ENCODE assay signal across 8 mouse cellular contexts in genomic region chr9:55327234-55327615, GRCm38 (mm10). TPM values are rescaled to one million over a fixed set of nuclear protein-coding genes. Genes with fewer than 3 reads are reported as not detected.
A peak's percentile ranks its signal among the peaks of the same experiment; 100 is the strongest.
DNase-seq lines count a peak whose midpoint lies in the region; ATAC-seq and TF ChIP-seq lines count a peak whose summit lies in the region.

No protein-coding gene starts in this region.

- no peak for ATAC-seq in kidney, postnatal 0 days (replicated peaks; ENCODE audit: low FRiP score, low read depth)
- no peak for ATAC-seq in G1E (ENCODE audit: extremely low read depth, insufficient number of reproducible peaks, low FRiP score, poor library complexity, severe bottlenecking)
- 0 out of 2 replicates have a peak, but pooled peaks have one; percentile 7 for ATAC-seq in hindbrain, embryonic 16.5 days
- ATAC-seq in midbrain, embryonic 11.5 days (ENCODE audit: low FRiP score): peak; percentile 45

- no peaks in the 10 kb centered on the region for H3K4me1 ChIP-seq in kidney, postnatal 0 days (replicated peaks; ENCODE audit: insufficient read depth, low read length)
- peaks cover 7% of the 10 kb centered on the region; the same call in 1 of the 2 replicates for H3K4me1 ChIP-seq in G1E (ENCODE audit: insufficient read depth, low read depth, low read length)
- peaks cover 11% of the 10 kb centered on the region for H3K4me1 ChIP-seq in hindbrain, embryonic 16.5 days (ENCODE audit: control insufficient read depth, insufficient read depth, low read depth, low read length)
- H3K4me1 ChIP-seq in midbrain, embryonic 11.5 days (ENCODE audit: control insufficient read depth, insufficient read depth, low read length): peaks cover 4% of the 10 kb centered on the region; the same call in 1 of the 2 replicates

- peak overlapping the region; percentile 54 for H3K9ac ChIP-seq in kidney, postnatal 0 days (ENCODE audit: low read depth, low read length)
- H3K9ac ChIP-seq in hindbrain, embryonic 16.5 days (ENCODE audit: low read depth, low read length): peak overlapping the region; percentile 90
- H3K9ac ChIP-seq in midbrain, embryonic 11.5 days (ENCODE audit: low read length): peak overlapping the region; percentile 72

- no peak overlapping the region for H3K27ac ChIP-seq in kidney, postnatal 0 days
- peak overlapping the region; percentile 72 for H3K27ac ChIP-seq in hindbrain, embryonic 16.5 days (ENCODE audit: low read depth, low read length)
- H3K27ac ChIP-seq in midbrain, embryonic 11.5 days (ENCODE audit: low read depth, low read length): no peak overlapping the region

- H3K9me3 ChIP-seq in kidney, postnatal 0 days (replicated peaks; ENCODE audit: low read length): no peaks in the 10 kb centered on the region
- H3K9me3 ChIP-seq in G1E (replicated peaks): no peaks in the 10 kb centered on the region
- no peaks in the 10 kb centered on the region for H3K9me3 ChIP-seq in hindbrain, embryonic 16.5 days (ENCODE audit: control insufficient read depth, low read length)
- no peaks in the 10 kb centered on the region for H3K9me3 ChIP-seq in midbrain, embryonic 11.5 days (ENCODE audit: control insufficient read depth, low read length)

- peak overlapping the region; percentile 68 for H3K4me3 ChIP-seq in kidney, postnatal 0 days (replicated peaks; ENCODE audit: low read depth, low read length)
- H3K4me3 ChIP-seq in G1E (ENCODE audit: low read depth, low read length): peak overlapping the region; percentile 62; the same call in 1 of the 2 replicates
- peak overlapping the region; percentile 85 for H3K4me3 ChIP-seq in hindbrain, embryonic 16.5 days (ENCODE audit: low read length)
- H3K4me3 ChIP-seq in midbrain, embryonic 11.5 days (ENCODE audit: low read depth, low read length): peak overlapping the region; percentile 55

- H3K4me2 ChIP-seq in kidney, postnatal 0 days (ENCODE audit: low read length): peak overlapping the region; percentile 94
- peak overlapping the region; percentile 84 for H3K4me2 ChIP-seq in hindbrain, embryonic 16.5 days (ENCODE audit: low read length)
- peak overlapping the region; percentile 74 for H3K4me2 ChIP-seq in midbrain, embryonic 11.5 days

- peak; percentile 8 for DNase-seq in kidney, postnatal 0 days (ENCODE audit: low spot score)
- no peak for DNase-seq in kidney, adult 9 months
- no peak for DNase-seq in G1E (ENCODE audit: low spot score)
- peak; percentile 42 for DNase-seq in embryo, embryonic 9.5 days (ENCODE audit: extremely low spot score)
- DNase-seq in midbrain, embryonic 11.5 days (ENCODE audit: low spot score, missing footprints): peak; percentile 97
- DNase-seq in thymus, postnatal 0 days (ENCODE audit: low spot score): peak; percentile 14
- no peak for DNase-seq in kidney, postnatal 36 days

- peaks cover 41% of the 10 kb centered on the region for H3K27me3 ChIP-seq in kidney, postnatal 0 days (ENCODE audit: insufficient read depth, low read length)
- H3K27me3 ChIP-seq in G1E (ENCODE audit: insufficient read depth, low read length): peaks cover 36% of the 10 kb centered on the region
- 0 out of 2 replicates have a peak, but pooled peaks cover 2% of the 10 kb centered on the region for H3K27me3 ChIP-seq in hindbrain, embryonic 16.5 days (replicated peaks; ENCODE audit: control insufficient read depth, insufficient read depth, low read length)
- peaks cover 15% of the 10 kb centered on the region for H3K27me3 ChIP-seq in midbrain, embryonic 11.5 days (ENCODE audit: control insufficient read depth, insufficient read depth, low read length)

- WGBS in kidney, postnatal 0 days: under 1% methylated on average over 13 of the region's 13 CpGs
- under 1% methylated on average over 13 of the region's 13 CpGs for WGBS in hindbrain, embryonic 16.5 days
- under 1% methylated on average over 13 of the region's 13 CpGs for WGBS in midbrain, embryonic 11.5 days

- H3K36me3 ChIP-seq in kidney, postnatal 0 days (ENCODE audit: insufficient read depth, low read length): no peaks in the 10 kb centered on the region
- H3K36me3 ChIP-seq in G1E (replicated peaks): no peaks in the 10 kb centered on the region
- H3K36me3 ChIP-seq in hindbrain, embryonic 16.5 days (ENCODE audit: control insufficient read depth, insufficient read depth, low read length): no peaks in the 10 kb centered on the region
- H3K36me3 ChIP-seq in midbrain, embryonic 11.5 days (ENCODE audit: control insufficient read depth, insufficient read depth, low read length): no peaks in the 10 kb centered on the region

- no peak for TF ChIP-seq CTCF in kidney, postnatal 0 days (IDR thresholded peaks at IDR 0.05; ENCODE audit: low read depth)
- TF ChIP-seq CTCF in G1E (IDR thresholded peaks at IDR 0.05; ENCODE audit: low read depth, low read length): no peak

RNA-seq across cellular contexts. Expression of gene Tmem266, which starts 0.5 kb away (rescaled TPM):
- 0.25 and 0.33 TPM in 2 replicates for polyA plus RNA-seq in kidney, postnatal 0 days (2015; fragmentation: Nextera tagmentation; extraction: Ambion mirVana)
- total RNA-seq in G1E (2014; fragmentation: Nextera tagmentation): not detected in 2 replicates
- total RNA-seq in G1E (2017): 0.05 and 0.12 TPM in 2 replicates
- polyA plus RNA-seq in G1E (2012): 0.02 TPM in 1 of 2 replicates, not detected in the other
- polyA plus RNA-seq in hindbrain, embryonic 16.5 days (2015; fragmentation: Nextera tagmentation; extraction: Ambion mirVana): 6.0 and 6.5 TPM in 2 replicates
- 0.48 and 0.57 TPM in 2 replicates for polyA plus RNA-seq in midbrain, embryonic 11.5 days (2014; fragmentation: Nextera tagmentation; extraction: Ambion mirVana)
- 0.13 TPM in 1 of 2 replicates, not detected in the other for polyA plus RNA-seq in thymus, postnatal 0 days (2015; fragmentation: Nextera tagmentation; extraction: Ambion mirVana)

RNA-seq across cellular contexts. Expression of gene Nrg4, which starts 0.6 kb away (rescaled TPM):
- polyA plus RNA-seq in kidney, postnatal 0 days (2015; fragmentation: Nextera tagmentation; extraction: Ambion mirVana): 0.39 and 0.65 TPM in 2 replicates
- total RNA-seq in G1E (2014; fragmentation: Nextera tagmentation): not detected in 2 replicates
- 0.06 and 0.22 TPM in 2 replicates for total RNA-seq in G1E (2017)
- not detected in 2 replicates for polyA plus RNA-seq in G1E (2012)
- polyA plus RNA-seq in hindbrain, embryonic 16.5 days (2015; fragmentation: Nextera tagmentation; extraction: Ambion mirVana): 1.6 and 1.7 TPM in 2 replicates
- 0.86 and 1.2 TPM in 2 replicates for polyA plus RNA-seq in midbrain, embryonic 11.5 days (2014; fragmentation: Nextera tagmentation; extraction: Ambion mirVana)
- 1.6 and 1.7 TPM in 2 replicates for polyA plus RNA-seq in thymus, postnatal 0 days (2015; fragmentation: Nextera tagmentation; extraction: Ambion mirVana)

Comparison
In these comparisons a context has a peak if more than half of its experiments do, and no peak if none do; other contexts are left out.
1. DNase-seq: peak in kidney, postnatal 0 days (single experiment), embryo, embryonic 9.5 days (single experiment), midbrain, embryonic 11.5 days (single experiment) and thymus, postnatal 0 days (single experiment); none in kidney, adult 9 months (single experiment), G1E (single experiment) and kidney, postnatal 36 days (0 of 2).
2. ATAC-seq: peak in hindbrain, embryonic 16.5 days (single experiment) and midbrain, embryonic 11.5 days (single experiment); none in kidney, postnatal 0 days (single experiment) and G1E (single experiment).
3. Peak in every context shown above with its lines, with median percentiles within 50 percentile points of each other: H3K4me2 ChIP-seq, H3K4me3 ChIP-seq and H3K9ac ChIP-seq.